Mouse (Mus musculus) mesoderm, embryonic 11.5 days (tissue): ENCODE results near the gene Nfkbie.
A peak's percentile ranks its signal among the peaks of the same experiment; 100 is the strongest.

ENCODE experiments used
- DNase-seq: peaks from one replicate; pipeline ENCODE4 v3.0.0-alpha.2; 2012; ENCODE audit warnings: low read depth, low spot score

The Nfkbie gene

GRCm38 (mm10) chr17:45559732-45560525 lies 4.4 kb downstream of the Nfkbie start:
- no peak for DNase-seq

DNA sequence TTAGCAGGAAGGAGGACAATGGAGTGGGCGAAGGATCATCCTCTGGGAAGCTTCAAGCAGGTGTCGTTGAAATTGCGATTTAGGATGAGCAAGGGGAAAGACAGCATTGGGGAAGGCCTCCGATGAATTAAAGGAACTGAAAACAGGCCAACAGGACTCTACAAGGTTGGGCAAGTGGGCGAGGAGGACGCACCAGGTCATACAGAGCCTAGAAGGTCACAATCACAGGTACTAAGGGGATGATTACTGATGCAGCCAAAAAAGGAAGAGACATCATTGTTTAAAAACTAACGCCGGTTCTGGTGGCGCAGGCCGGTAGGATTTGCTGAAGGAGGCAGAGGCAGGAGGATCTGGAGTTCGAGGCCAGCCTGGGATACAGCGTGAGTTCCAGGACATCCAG lies 7.7 kb downstream of the Nfkbie start:
- DNase-seq, result no peak

DNA sequence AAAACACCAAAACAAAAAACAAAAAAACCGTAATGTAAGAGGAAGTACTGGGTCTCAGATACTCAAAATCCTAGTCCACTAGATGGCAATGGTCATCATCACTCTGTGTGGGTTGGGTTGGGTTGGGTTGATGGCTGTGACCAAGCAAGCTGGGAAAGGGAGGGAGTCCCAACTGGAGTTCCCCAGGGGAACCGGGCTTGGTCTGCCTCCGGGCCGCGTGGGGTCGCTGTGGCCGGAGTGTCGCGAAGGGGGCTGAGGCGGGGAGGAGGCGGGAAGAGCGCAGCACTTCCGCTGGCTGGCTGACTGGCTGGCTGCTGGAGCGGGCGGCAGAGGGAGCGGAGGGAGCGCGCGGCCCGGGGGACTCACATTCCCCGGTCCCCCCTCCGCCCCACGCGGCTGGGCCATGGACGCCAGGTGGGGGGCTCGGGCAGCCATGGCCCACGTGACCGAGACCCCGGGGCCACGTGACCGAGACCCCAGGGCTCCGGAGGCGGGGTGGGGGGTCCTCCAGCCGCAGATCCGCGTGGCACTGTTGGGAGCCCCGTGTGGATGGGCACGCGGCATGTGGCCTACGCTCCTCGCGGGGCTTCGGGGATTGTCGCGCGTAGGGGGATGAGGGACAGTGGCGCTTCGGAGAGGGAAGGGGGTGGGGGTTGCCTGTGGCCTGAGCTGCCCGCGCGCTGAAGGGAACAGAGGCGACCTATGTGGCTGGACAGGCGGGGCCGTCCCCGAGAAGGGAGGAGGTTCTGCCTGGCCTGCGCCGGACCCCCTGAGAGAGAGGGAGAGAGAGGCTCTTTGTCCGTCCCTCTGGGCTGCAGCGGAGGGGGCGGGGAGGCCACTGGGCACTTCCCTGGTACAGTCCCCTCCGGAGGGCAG lies 8.4 kb downstream of the Nfkbie start, which contains the start of gene Slc35b2:
Slc35b2 (plus strand) TSS at position 220 of the 876 bp plus-strand sequence.
- DNase-seq, result peak; percentile 94

DNA sequence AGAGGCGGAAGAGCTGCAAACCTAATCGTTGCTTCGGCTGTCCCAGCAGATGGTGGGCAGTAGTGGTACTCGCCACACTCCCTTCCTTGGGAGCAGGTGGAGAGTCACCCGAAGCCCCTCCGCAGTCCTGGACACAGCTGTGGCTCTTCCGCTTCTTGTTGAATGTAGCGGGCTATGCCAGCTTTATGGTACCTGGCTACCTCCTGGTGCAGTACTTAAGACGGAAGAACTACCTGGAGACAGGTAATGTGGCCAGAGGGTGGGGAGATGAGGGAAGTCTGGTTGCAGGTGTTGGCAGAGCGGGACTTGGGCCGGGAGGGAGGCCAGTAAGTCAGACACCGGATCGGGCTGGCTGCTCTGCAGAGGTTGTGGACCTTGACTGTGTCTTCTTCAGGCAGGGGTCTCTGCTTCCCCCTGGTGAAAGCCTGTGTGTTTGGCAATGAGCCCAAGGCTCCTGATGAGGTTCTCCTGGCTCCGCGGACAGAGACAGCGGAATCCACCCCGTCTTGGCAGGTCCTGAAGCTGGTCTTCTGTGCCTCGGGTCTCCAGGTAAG lies 9.1 kb downstream of the Nfkbie start:
- no peak for DNase-seq

GRCm38 (mm10) chr17:45565103-45565502 lies 9.6 kb downstream of the Nfkbie start:
- DNase-seq, result no peak

- DNase-seq, result no peak
Observed at GRCm38 (mm10) chr17:45566031-45566359, 10.5 kb downstream of the Nfkbie start.

- DNase-seq, result no peak
Observed at GRCm38 (mm10) chr17:45566360-45567161, 11.1 kb downstream of the Nfkbie start.

DNA sequence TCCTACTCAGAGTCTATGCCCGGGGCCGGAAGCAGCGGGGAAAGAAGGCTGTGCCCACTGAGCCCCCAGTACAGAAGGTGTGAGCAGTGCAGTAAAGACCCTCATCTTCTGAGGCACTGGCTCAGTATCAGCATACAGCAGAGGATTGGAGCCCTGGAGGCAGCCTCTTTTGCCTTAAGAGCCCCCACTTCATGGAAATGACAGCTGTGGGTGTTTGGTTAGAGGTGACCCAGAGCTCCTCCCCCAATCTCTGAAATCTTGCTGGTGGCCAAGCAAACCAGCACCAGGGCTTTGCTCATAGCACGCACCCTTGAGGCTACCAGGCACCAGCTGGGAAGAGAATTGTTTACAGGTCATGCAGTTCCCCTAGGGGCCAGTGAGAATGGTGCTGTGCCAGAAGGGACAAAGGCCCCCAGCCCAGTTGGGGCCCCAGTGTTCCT lies 11.7 kb downstream of the Nfkbie start:
- no peak for DNase-seq

DNA sequence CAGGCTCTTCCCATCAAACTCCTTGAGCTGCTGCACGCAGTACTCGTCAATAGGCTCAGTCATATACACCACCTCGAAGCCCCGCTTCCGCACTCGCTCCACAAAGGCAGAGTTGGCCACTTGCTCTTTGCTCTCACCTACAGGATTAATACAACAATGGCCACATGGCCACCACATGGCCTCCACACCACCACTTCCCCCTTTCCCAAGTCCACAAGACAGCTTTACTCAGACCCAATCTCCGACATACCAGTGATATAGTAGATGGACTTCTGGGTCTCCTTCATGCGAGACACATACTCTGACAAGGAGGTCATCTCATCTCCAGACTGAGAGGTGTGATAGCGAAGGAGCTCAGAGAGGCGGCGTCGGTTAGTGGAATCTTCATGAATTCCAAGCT lies 13.5 kb downstream of the Nfkbie start:
- DNase-seq, result no peak

DNA sequence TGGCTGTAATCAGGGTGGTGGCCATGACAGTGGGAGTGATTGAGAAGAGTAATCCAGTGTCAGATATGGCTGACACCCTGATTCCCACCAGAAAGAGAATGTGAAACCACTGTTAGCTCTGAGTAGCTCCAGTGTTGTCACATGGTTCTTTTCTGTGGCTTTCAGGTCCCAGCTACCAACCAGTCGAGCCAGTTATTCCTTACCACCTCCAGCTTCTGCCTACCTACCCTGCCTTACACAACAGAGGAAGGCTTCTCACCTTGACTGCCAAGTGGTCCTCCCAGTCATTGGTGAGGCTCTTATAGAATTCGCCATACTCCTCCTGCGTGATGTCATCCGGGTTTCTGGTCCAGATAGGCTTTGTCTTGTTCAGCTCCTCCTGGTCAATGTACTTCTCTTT lies 14.5 kb downstream of the Nfkbie start:
- DNase-seq, result no peak

DNA sequence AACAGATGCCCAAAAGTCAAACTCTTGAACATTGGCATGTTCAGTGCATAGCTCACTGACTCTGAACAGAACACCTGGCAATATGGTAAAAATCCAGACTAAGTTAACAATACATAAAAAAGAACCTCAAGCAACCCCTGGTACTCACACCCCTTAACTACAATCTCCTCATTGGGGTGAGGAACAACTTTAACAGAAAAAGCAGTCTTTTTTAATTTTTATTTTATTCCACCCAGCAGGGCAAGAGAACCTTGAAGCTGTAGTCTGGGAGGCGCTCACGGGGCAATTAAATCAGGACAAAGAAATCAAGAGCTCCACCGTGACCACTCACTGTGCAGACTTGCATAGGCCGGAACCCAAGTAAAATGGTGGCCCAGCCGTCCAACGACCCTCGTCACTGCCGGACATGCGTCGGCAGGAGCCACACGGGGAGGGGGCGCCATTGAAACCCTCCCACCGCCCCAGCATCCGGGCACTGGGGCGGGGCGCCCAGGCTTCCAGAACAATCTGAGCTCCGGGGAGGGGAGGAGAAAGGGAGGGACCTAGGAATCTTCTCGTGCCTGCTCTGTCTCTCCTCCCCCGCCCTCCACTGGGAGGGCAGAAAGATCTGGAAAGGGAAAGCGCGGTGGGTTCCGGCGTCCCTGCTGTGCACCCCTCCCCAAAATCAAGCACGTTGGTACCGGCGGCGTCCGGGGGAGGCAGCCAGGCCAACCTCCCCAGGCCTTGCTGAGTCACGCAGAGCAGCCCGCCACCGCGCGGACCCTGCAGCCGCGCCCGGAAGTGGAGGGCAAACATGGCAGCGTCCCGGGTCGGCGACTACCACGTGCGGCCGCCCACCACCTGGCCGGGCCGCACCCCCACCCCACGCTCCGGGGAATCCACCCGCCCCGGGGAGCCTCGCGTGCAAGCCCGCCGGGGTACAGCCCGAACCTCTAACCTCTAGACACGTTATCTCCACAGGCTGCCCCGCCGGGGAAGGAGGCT lies 16.9 kb downstream of the Nfkbie start:
- DNase-seq, result peak; percentile 89

GRCm38 (mm10) chr17:45573087-45573779 lies 17.7 kb downstream of the Nfkbie start, which contains the start of gene Hsp90ab1:
Gene Hsp90ab1, minus strand, starts transcription at chr17:45573271.
- DNase-seq, result peak; percentile 97

DNA sequence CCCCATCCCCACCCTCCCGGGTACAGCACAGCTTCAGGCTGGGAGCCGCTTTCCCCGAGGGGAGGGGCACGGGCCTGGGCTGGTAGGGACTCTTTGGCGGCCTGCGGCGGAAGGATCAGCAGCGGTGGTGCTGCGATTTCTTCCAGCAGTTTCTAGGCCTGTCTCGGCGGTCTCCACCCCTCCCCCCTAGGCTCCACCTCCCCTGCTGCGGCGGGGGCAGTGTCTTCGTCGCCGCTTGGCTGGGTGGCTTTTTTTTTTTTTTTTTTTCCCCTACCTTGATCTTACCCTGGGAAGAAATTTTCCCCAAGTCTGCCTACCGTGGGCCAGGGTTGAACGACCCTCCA lies 18.2 kb downstream of the Nfkbie start:
- DNase-seq, result peak; percentile 94

DNA sequence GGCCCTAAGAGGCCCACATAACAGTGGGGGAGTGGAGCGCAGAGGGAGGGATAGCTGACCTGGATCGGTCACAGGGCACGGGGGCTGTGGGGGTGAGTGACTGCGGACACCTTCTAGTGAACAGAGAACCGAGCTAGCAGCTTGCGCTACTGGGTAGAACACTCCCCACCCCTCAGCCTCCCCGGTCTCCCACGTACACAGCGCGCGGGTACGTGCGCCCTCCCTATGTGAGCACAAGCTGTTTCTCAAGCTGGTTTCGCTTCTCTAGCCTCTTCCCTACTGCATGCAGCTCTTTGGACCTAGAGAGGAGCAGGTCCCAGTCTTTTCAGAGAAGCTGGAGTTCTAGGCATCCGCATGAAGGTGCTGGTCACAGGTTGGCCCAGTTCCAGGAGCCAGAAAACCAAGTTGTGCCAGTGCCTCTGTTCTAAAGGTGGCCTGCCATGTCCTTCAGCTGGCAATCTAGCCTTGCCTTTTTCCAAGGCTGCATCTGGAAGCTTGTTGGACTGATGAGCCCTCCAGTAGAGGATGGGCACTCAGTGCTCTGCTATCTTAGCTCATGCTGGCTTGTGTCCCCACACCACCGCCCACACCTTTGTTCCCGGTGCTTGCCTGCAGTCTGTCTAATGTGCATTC lies 18.7 kb downstream of the Nfkbie start:
- DNase-seq, result no peak

GRCm38 (mm10) chr17:45575123-45575897 lies 19.8 kb downstream of the Nfkbie start:
- DNase-seq, result no peak

- DNase-seq, result no peak
Observed at GRCm38 (mm10) chr17:45578242-45578641, 22.7 kb downstream of the Nfkbie start.

DNA sequence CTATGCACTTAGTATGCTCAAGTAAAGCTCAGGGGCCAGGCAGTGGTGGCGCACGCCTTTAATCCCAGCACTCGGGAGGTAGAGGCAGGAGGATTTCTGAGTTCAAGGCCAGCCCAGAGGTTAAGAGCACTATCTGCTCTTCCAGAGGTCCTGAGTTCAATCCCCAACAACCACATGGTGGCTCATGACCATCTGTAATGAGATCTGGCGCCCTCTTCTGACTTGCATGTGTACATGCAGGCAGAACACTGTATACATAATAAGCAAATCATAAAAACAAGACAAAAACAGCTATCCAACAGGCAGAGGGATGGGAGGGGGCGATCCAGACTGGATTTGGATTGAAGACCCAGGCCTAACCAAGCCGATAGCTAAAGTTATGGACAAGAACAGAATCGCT lies 23.3 kb downstream of the Nfkbie start:
- DNase-seq, result no peak

DNA sequence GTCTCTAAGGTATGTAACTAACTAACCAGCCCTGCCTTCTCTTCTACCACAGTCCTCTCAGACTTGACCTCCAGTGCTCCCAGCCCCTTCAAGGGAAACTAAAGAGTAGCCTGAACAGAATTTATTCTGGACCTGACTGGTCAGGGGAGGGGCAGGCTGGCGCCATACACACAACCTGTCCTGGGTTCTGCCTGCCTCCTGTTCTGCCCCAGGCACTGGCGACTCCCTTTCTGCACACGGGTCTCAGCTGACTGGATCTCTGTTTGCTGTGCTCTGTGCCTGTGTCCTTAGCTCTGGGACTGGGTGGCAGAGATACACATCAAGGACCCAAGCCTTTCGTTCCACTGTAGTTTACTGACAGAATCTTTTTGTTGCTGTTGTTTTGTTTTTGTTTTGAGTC lies 24.1 kb downstream of the Nfkbie start:
- no peak for DNase-seq
